Mouse (Mus musculus) lung, postnatal 0 days (tissue): ENCODE results near the gene Zscan18.

Experiments used
- CTCF ChIP-seq: IDR thresholded peaks from 2 replicates; pipeline ENCODE4 v1.5.1; 2016; ENCODE audit warnings: antibody characterized with exemption, mild to moderate bottlenecking
- EP300 ChIP-seq: IDR thresholded peaks from 2 replicates; pipeline ENCODE4 v1.6.1; 2016; ENCODE audit warnings: antibody characterized with exemption, mild to moderate bottlenecking, control low read depth

- TF ChIP-seq CTCF, result no peak
- TF ChIP-seq EP300, result no peak
Measured at GRCm38 (mm10) chr7:12815566-12815965, 12.1 kb upstream of the Zscan18 start.
